Mouse (Mus musculus): Measurements from ENCODE around the gene Egfl6.

Gene Egfl6

GRCm38 (mm10) chrX:166511107-166511506 lies 74.4 kb downstream of the Egfl6 start:
- H3K36me3 ChIP-seq (ENCODE audit: insufficient read depth, low read length), result no peaks in the 10 kb centered on the region
- H3K27me3 ChIP-seq (ENCODE audit: insufficient read depth, low read length), result no peaks in the 10 kb centered on the region
- no peak for TF ChIP-seq POU5F1 (IDR thresholded peaks at IDR 0.05; ENCODE audit: borderline replicate concordance, low read length)
- TF ChIP-seq CTCF (conservative IDR thresholded peaks at IDR 0.05; ENCODE audit: low read length), result no peak
- no peak for TF ChIP-seq NANOG (IDR thresholded peaks at IDR 0.05; ENCODE audit: borderline replicate concordance, low read length)
- H3K4me1 ChIP-seq (replicated peaks; ENCODE audit: low read depth, low read length), result peaks cover 27% of the 10 kb centered on the region
- H3K9me3 ChIP-seq (ENCODE audit: low read length), result no peaks in the 10 kb centered on the region
- H3K4me3 ChIP-seq (replicated peaks; ENCODE audit: low read length), result peak overlapping the region; percentile 82

- H3K4me3 ChIP-seq (replicated peaks; ENCODE audit: low read length), result peak overlapping the region; percentile 82
- peaks cover 26% of the 10 kb centered on the region for H3K4me1 ChIP-seq (replicated peaks; ENCODE audit: low read depth, low read length)
- no peaks in the 10 kb centered on the region for H3K27me3 ChIP-seq (ENCODE audit: insufficient read depth, low read length)
- no peaks in the 10 kb centered on the region for H3K9me3 ChIP-seq (ENCODE audit: low read length)
- H3K36me3 ChIP-seq (ENCODE audit: insufficient read depth, low read length), result peaks cover 8% of the 10 kb centered on the region
- no peak for TF ChIP-seq CTCF (conservative IDR thresholded peaks at IDR 0.05; ENCODE audit: low read length)
- no peak for TF ChIP-seq NANOG (IDR thresholded peaks at IDR 0.05; ENCODE audit: borderline replicate concordance, low read length)
- no peak for TF ChIP-seq POU5F1 (IDR thresholded peaks at IDR 0.05; ENCODE audit: borderline replicate concordance, low read length)
These were observed 75.5 kb downstream of the Egfl6 start for GRCm38 (mm10) chrX:166509761-166510738.

GRCm38 (mm10) chrX:166504421-166504820 lies 81.1 kb downstream of the Egfl6 start:
- no peaks in the 10 kb centered on the region for H3K9me3 ChIP-seq (ENCODE audit: low read length)
- peaks cover 38% of the 10 kb centered on the region for H3K36me3 ChIP-seq (ENCODE audit: insufficient read depth, low read length)
- peaks cover 7% of the 10 kb centered on the region; the same call in 1 of the 2 replicates for H3K4me1 ChIP-seq (replicated peaks; ENCODE audit: low read depth, low read length)
- no peak overlapping the region for H3K4me3 ChIP-seq (replicated peaks; ENCODE audit: low read length)
- no peaks in the 10 kb centered on the region for H3K27me3 ChIP-seq (ENCODE audit: insufficient read depth, low read length)
- TF ChIP-seq NANOG (IDR thresholded peaks at IDR 0.05; ENCODE audit: borderline replicate concordance, low read length), result no peak
- TF ChIP-seq CTCF (conservative IDR thresholded peaks at IDR 0.05; ENCODE audit: low read length), result no peak
- TF ChIP-seq POU5F1 (IDR thresholded peaks at IDR 0.05; ENCODE audit: borderline replicate concordance, low read length), result no peak

DNA sequence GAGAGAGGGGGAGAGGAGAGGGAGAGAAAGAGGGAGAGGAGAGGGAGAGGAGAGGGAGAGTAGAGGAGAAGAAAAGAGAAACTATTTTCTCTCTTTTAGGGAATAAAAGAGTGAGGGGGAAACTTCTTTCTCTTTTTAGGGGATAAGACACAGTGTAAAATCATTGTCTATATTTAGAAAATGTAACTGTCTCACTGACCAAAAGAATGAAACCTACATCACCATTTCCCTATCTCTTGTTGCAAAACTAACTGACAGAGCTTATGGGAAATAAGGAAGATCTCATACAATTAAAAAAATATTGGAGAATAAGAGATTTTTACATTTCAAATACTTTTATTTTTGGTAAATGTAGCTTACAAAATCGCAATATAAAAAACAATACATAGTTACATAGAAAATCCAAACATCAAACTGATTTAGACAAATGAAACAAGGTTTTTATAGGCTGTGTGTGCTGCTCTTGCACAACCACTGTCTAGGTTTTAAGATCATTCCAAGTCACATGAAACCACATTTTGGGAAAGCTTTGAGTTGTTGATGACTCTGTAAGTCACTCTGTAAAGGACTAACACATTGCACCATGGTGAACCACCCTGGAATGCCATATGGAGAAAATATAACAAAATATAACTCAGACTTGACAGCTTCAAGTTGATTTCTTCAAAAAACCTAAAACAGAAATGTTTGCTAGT lies 85.9 kb downstream of the Egfl6 start:
- no peak for TF ChIP-seq NANOG (IDR thresholded peaks at IDR 0.05; ENCODE audit: borderline replicate concordance, low read length)
- no peak for TF ChIP-seq POU5F1 (IDR thresholded peaks at IDR 0.05; ENCODE audit: borderline replicate concordance, low read length)
- H3K4me3 ChIP-seq (replicated peaks; ENCODE audit: low read length), result no peak overlapping the region
- no peaks in the 10 kb centered on the region for H3K4me1 ChIP-seq (replicated peaks; ENCODE audit: low read depth, low read length)
- H3K36me3 ChIP-seq (ENCODE audit: insufficient read depth, low read length), result peaks cover 27% of the 10 kb centered on the region
- H3K9me3 ChIP-seq (ENCODE audit: low read length), result no peaks in the 10 kb centered on the region
- H3K27me3 ChIP-seq (ENCODE audit: insufficient read depth, low read length), result no peaks in the 10 kb centered on the region

GRCm38 (mm10) chrX:166497771-166498170 lies 87.7 kb downstream of the Egfl6 start:
- Histone ChIP-seq H3K9me3 (ENCODE audit: low read length) (peaks cover 3% of the 10 kb centered on the region), H3K36me3 (ENCODE audit: insufficient read depth, low read length) (peaks cover 9% of the 10 kb centered on the region), H3K4me3 (replicated peaks; ENCODE audit: low read length) (no peak overlapping the region), H3K27me3 (ENCODE audit: insufficient read depth, low read length) (no peaks in the 10 kb centered on the region), H3K4me1 (replicated peaks; ENCODE audit: low read depth, low read length) (no peaks in the 10 kb centered on the region)
- no peak for TF ChIP-seq NANOG (IDR thresholded peaks at IDR 0.05; ENCODE audit: borderline replicate concordance, low read length)
- no peak for TF ChIP-seq POU5F1 (IDR thresholded peaks at IDR 0.05; ENCODE audit: borderline replicate concordance, low read length)
- no peak for TF ChIP-seq CTCF (conservative IDR thresholded peaks at IDR 0.05; ENCODE audit: low read length)

DNA sequence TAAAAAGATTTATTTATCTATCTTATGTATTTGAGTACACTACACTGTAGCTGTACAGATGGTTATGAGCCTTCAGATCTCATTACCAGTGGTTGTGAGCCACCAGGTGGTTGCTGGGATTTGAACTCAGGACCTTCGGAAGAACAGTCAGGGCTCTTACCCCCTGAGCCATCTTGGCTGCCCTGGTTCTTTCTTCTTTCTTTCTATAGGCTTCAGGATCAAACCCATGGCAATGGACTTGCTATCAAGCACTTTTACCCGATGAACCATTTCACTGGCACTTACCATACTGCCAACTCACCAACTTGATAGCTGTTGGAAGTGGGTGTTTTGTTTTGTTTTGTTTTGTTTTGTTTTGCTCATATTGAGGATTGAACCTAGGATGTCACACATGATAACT lies 90.5 kb downstream of the Egfl6 start:
- Histone ChIP-seq H3K4me1 (replicated peaks; ENCODE audit: low read depth, low read length) (no peaks in the 10 kb centered on the region), H3K36me3 (ENCODE audit: insufficient read depth, low read length) (no peaks in the 10 kb centered on the region), H3K4me3 (replicated peaks; ENCODE audit: low read length) (no peak overlapping the region), H3K27me3 (ENCODE audit: insufficient read depth, low read length) (no peaks in the 10 kb centered on the region), H3K9me3 (ENCODE audit: low read length) (peaks cover 18% of the 10 kb centered on the region)
- TF ChIP-seq POU5F1 (IDR thresholded peaks at IDR 0.05; ENCODE audit: borderline replicate concordance, low read length) (no peak), CTCF (conservative IDR thresholded peaks at IDR 0.05; ENCODE audit: low read length) (no peak), NANOG (IDR thresholded peaks at IDR 0.05; ENCODE audit: borderline replicate concordance, low read length) (no peak)

DNA sequence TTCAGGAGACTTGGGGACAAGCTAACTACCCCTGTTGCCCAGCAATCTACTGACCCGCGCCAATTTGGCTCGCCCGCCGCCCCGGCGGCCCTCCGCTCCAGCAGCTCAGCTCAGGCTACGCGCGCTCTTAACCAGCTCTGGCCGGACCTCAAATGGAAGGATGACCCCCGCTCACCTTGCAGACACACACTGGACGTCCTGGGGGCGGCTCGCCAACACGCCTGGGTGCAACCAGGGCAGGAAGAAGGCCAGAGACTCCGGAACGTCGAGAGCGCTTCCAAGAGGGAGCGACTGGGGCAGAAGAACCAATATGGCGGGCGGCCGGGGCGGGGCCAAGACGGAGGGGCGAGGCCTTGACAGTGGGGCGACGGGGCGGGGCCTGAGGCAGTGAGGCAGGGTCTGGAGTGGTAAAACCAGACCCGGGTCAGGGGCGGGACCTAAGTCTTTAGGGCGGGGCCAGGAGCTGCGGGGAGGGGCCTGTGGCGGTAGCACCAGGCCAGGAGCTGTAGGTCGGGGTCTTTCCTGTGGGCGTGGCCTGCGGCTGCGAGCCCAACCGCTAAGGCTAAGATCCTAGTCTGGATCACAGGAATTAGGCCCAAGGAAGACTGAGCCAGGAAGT lies 106.0 kb downstream of the Egfl6 start, which contains the start of gene Rab9:
Rab9 (minus strand) TSS at position 503 of the 619 bp plus-strand sequence.
- no peak for TF ChIP-seq POU5F1 (IDR thresholded peaks at IDR 0.05; ENCODE audit: borderline replicate concordance, low read length)
- Histone ChIP-seq H3K4me1 (replicated peaks; ENCODE audit: low read depth, low read length) (peaks cover 30% of the 10 kb centered on the region), H3K36me3 (ENCODE audit: insufficient read depth, low read length) (peaks cover 25% of the 10 kb centered on the region), H3K4me3 (replicated peaks; ENCODE audit: low read length) (peak within 1 kb of the TSS; percentile 84), H3K27me3 (ENCODE audit: insufficient read depth, low read length) (no peaks in the 10 kb centered on the region), H3K9me3 (ENCODE audit: low read length) (no peaks in the 10 kb centered on the region)

Measured in E14TG2a.4 (cell line).